Mouse (Mus musculus) R1 (cell line): ENCODE measurements around the gene Fgfr2.

ENCODE experiments used
- DNase-seq: peaks from one replicate; pipeline ENCODE4 v3.0.0-alpha.2; 2018; ENCODE audit warnings: low read depth, low spot score

Fgfr2 gene

GRCm38 (mm10) chr7:130827431-130827830 lies 2295.7 kb downstream of the Fgfr2 start:
- peak; percentile 73 for DNase-seq

DNA sequence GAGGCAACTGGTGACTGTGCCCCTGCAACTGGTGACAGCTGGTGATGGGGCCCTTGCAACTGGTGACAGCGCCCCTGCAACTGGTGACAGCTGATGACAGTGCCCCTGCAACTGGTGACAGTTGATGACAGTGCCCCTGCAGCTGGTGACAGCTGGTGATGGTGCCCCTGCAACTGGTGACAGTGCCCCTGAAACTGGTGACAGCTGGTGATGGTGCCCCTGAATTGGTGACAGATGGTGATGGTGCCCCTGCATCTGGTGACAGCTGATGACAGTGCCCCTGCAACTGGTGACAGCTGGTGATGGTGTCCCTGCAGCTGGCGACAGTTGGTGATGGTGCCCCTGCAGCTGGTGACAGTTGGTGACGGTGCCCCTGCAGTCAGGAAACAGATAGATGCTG lies 2296.8 kb downstream of the Fgfr2 start:
- no peak for DNase-seq

GRCm38 (mm10) chr7:130823992-130824391 lies 2299.2 kb downstream of the Fgfr2 start:
- no peak for DNase-seq

DNA sequence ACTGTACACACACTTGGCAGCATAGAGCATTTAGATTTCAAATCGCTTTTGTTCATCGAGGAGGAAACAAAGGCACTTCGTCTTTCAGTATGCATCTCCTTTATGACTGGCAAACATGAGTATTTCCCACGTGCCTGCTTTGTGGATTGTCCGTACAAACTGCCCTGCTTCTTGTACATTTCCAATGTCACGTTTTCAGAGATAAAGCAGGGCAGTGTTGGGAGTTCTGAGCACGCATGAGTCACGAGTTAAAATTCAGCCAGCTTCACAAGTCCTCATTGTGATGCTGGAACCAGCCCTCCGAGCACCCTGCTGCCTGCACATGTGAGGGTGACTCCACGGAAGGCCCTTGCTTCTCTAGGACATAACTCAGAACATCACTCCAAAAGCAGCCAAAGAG lies 2303.5 kb downstream of the Fgfr2 start:
- no peak for DNase-seq

DNA sequence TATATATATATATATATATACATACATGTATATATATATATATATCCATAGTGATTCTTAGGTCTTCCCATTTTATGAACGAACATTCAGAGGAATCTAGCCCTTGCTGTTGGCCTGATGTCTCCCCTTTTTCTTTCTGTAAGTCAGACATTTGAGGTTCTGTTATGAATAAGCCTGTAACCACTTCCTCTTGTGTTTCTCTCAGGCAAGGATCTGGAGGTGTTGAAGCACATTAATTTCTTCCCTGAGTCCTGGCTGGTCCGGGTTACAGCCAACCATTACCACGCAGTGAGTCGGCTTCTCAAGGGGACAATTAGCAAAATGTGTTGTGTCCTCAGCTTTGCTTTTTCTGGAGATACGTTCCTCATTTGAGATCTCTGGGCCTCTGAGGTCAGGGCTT lies 2304.3 kb downstream of the Fgfr2 start:
- no peak for DNase-seq

DNA sequence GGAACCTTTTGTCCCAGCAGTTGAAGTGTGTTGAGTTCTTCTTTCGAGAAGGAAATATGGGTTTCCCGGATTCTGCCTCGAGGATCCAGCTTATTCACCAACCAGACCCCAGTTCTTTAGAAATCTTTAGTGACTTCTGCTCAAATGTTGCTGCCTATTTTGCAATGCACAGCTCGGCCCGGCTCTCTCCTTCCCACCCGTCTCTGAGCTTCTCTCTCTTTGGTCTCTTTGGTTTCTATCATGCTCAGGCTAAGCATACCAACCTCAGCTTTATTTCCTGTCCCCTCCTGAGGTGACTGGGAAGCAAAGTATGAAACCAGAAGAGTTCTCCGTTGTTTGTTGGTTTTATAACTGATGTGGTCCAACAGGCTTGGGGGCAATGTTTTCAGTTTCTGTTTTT lies 2306.9 kb downstream of the Fgfr2 start:
- no peak for DNase-seq

DNA sequence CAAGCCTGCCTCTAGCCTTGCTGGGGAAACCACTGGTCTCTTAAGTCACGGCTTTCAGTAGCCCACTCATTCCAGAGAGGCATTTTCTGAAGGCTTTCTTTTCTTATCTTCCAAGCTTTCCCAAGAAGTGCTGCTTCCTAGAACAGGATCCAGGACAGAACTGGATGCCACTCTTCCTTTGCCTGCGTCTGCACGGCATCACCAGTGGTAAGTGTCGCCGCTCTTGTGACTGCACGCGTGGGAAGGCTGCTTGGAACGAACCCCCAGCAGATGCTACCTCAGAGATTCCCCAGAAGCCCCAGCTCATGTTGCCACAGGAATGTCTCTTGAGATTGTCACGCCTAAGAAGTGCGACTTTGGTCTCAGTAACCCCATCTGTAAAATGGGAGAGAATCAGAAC lies 2307.5 kb downstream of the Fgfr2 start:
- no peak for DNase-seq

- peak; percentile 67 for DNase-seq
Observed at GRCm38 (mm10) chr7:130812407-130812806, 2310.7 kb downstream of the Fgfr2 start.

DNA sequence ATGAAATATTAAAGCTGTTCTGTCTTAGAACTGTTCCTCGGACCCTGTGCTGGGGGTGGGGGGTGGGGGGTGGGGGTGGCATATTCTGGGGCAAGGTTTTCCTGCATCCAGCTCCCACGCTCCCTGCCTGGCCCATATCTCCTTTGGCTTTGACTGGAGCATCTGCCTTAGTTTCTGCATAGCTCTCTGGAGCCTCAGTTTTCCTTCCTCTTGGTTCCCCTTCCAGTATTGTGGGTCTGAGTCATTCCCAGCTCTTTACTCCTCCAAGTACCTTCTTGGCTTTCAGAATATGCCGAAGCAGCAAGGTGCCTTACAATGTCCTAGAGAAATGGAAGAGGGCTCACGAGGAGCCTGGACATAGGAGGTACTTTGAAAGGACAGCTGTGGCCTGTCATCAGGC lies 2312.9 kb downstream of the Fgfr2 start:
- no peak for DNase-seq

DNA sequence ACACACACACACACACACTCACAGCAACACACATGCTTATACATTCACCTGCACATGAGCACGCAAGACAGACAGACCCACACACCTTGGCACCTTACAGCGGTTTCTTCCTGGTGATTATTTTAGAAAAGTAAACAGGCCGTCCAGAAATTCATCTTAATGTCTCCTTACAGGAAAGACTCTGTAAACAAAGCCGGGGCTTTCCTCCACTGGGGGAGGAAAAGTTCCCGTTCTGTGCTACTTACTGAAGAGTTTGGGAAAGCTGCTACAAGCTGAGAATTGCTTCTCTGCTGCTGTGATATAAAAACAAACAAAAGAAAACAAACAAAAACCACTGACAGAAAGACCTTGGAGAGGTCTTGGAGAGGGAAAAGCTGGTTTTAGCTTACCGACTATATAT lies 2314.5 kb downstream of the Fgfr2 start:
- no peak for DNase-seq

DNA sequence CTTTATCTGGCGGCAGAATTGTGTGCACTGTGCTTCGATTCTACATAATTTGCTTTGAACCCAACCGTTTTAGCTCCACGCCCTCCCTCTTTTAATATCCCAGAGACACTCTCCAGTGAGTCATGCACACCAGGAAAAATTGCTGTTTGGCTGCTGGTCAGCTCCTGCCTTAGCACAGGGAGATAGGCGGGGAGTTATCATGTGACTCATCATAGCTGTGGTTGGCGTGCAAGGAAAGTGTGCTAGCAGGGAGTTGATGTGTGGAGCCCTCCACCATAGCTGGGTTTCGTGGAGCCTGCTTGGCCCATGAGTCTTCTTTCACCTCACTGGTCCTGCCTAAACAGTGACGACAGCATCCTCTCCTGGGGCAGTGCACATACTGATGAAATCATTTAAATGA lies 2315.4 kb downstream of the Fgfr2 start:
- no peak for DNase-seq

DNA sequence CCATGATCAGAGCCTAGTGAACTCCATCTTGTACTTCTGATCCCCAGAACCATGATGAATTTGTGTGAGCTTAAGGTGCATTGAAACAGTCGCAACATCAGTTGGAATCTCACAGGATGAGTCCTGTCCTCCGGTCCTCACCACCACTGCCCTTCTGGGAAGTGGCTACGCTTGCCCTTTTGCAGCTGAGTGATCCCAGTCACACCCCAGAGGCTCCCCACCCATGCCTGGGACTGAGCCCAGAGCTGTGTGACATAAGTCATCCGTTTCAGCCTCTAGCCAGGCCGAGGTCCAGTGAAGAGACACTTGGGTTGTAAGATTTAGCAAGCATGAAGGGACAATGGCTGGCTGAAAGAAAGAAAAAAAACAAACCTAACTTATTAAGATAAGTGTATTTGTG lies 2318.2 kb downstream of the Fgfr2 start:
- DNase-seq, result no peak

DNA sequence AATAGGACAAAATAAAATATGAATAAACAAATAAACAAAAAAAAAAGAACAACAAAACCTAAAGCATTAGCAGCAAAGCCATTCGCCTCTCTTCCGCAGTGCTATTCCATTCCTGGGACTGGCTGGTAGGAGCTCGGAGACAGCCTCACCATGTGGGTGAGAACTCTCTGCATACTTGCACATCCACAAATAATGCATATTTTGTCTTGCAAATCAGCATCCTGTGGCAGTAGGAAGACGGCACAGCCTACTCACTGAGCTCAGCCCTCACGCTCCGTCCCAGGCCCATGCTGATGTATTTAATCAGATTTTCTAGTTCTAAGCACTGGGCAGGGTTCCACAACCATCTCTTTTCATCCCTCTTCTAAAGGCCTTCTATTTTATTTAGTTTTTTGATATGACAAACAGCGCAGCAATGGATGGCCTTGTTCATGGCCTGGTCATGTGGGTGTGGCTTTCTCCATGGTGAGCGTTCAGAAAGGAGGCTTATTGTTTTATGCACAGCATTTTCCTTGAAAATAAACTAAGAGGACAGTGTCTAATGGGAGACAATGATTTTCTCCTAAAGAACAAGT lies 2319.8 kb downstream of the Fgfr2 start:
- peak; percentile 66 for DNase-seq

GRCm38 (mm10) chr7:130801811-130802210 lies 2321.3 kb downstream of the Fgfr2 start:
- no peak for DNase-seq

GRCm38 (mm10) chr7:130800681-130801080 lies 2322.5 kb downstream of the Fgfr2 start:
- no peak for DNase-seq

DNA sequence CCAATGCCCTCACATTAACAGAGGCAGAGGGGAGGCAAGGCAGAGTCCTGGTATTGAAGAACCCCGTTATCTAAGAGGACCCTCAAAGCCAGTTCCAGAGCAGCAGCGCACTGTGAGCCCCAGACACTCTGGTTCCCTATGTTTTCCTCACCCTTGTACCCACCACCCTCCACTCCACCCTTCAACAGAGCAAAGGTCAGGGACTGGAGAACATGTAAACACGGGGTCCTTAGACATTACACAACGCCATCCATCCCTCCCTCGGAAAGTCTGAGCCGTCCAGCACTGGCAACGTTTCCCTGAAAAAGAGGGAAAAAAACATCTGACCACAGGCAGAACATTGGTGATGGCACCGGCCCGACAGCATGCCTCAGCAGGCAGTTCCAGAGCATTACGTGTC lies 2323.7 kb downstream of the Fgfr2 start:
- DNase-seq, result no peak

DNA sequence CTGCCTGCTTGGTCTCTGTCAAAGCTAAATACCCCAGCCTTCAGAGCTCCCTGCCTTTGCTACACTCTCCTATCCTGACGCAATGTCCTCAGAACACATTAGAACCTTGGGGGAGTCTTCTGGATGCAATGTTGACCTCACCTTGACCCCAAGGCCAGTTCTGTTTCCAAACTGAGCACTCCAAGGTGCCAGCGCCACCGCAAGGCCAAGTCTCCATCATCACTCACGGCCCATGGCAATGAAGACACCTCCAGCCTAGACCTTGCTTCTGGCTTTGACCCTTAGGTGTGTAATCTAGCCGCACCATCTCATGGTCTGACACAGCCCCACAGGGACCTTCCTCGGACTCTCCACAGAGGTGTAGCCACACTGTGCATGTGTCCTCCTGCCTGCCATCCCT lies 2325.6 kb downstream of the Fgfr2 start:
- DNase-seq, result peak; percentile 18

DNA sequence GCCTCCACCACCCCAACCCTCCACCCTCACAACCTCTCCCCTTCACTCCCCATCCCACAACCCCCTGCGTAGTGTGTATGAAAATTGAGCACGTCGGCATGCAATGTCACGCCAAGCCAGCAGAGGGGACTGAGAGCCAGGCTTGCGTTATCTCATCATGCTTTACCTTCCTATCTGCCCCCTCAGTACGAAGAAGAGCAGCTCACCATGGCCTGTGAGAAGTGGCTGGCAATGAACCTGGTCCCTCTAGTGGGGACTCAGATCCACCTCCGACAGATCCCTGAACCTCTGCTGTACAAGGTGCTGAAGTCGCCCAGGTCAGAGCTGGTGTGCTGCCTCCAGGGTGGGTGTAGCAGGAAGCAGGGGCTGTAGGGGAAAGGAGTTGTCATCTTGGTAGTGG lies 2326.4 kb downstream of the Fgfr2 start:
- DNase-seq, result peak; percentile 81

GRCm38 (mm10) chr7:130793671-130794070 lies 2329.5 kb downstream of the Fgfr2 start:
- DNase-seq, result no peak

DNA sequence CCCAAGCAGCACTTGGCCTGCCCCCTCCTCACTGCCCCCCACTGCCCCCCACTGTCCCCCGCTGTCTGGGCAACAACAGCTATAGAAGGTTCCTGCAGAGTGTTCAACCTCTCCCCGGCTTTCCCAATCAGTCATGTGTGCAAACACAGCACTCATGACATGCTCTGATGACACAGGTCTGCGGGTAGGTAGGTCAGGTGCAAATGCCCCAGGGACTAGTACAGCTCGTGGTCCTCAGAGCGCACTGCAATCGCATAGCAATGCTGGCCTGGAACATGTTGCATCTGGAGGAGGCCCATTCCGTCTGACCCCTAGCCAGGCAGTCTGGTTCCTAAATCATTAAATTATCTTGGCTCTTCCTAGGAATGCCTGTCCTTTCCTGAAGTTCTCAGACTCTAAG lies 2333.7 kb downstream of the Fgfr2 start:
- DNase-seq, result no peak

DNA sequence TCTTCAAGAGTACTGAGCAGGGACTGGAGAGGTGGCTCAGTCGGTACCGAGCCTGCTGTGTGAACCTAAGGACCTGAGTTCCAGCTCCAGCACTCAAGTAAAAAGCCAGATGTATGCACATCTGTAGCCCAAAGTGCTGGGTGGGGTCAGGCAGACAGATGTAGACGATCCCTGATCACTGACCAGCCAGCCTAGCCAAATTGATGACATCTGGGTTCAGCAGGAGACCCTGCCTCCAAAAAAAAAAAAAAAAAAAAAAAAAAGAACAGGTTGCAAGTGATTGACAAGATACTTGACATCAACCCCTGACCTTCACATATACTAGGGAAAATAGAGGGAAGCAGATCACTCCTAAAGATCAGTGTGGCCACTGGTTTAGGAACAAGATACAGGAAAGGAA lies 2334.2 kb downstream of the Fgfr2 start:
- DNase-seq, result peak; percentile 53

- DNase-seq, result no peak
Observed at GRCm38 (mm10) chr7:130787537-130787936, 2335.6 kb downstream of the Fgfr2 start.

DNA sequence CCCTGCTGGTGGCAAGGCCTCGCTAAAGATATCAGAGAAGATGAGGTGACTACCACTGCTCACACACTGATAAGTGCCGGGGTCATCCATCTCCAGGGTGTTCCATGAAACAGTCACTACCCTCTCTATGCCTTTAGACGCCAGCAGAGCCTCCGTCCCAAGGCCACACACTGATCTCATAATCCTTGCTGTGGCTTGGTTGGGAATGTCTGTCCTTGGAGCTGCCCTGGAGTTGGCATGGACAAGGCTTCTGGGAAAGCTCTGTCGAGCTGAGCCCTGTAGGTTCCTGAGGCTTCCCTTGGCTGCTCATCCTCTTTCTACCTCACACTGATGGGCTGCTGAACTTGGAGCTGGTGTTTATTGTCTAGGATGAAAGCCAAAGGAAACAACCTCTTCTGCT lies 2336.4 kb downstream of the Fgfr2 start:
- no peak for DNase-seq

DNA sequence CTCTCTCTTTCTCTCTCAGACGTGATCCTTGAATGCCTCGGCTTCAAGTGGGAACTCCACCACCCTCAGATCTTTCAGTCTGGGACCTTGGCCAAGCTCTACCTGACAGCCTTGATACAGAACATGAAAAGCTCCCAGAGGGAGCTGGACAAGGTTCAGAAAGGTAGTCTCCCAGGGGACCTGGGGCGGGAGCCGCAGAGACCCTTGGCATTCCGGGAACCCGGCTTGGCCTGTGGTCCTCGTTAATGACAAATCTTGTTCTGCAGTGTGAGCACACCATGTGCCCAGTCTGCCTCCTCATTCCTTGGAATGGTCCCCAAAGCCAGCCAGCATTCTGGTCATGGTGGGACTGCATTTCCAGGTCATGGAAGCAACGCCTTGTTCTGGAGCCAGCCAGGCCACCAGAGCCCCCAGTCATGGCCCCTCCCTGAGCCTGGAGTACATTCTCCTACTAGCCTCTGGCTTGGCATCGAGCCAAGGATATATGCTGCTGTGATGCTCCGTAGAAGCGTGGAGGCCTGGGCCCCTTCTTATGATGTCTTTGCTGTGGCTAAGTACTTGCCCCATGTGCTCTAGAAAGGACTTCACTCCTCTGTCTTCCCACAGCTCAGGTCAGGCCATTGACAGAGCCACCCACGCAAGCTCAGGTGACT lies 2337.1 kb downstream of the Fgfr2 start:
- no peak for DNase-seq
